Mouse (Mus musculus) spleen, postnatal 14 days (tissue): ENCODE results near the gene Map3k19.
A peak's percentile ranks its signal among the peaks of the same experiment; 100 is the strongest.

Source experiments
- DNase-seq, 2 experiments: peaks; one replicate each; pipeline ENCODE4 v3.0.0; 2021 to 2022; ENCODE audit warnings: low spot score in 2 of 2

The Map3k19 gene

GRCm38 (mm10) chr1:127854486-127855222 is at the start of gene Map3k19:
Gene Map3k19, minus strand, starts transcription at chr1:127855031.
- no peak for DNase-seq

DNA sequence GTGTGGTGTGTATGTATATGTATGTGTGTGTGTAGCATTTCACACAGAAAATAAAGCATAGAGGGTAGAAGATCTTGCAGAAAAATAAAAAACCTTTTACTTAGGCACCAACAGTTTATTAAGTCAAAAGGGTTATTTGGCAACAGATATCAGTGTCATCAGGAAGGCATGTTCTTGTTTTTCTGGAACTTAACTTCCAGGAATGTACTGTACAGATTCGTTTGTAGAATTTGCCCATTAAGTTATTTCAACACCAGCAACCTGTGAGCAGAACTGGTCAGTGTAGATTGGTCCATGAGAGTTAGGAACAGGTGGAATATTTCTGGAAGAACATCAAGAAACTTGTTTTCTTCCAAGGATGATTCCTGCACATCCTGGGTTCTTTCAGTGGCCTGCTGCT is 44.6 kb upstream of the Map3k19 start:
- no peak for DNase-seq

GRCm38 (mm10) chr1:127869276-127869675 is 14.4 kb upstream of the Map3k19 start:
- DNase-seq, result no peak

GRCm38 (mm10) chr1:127868300-127869261 is 13.8 kb upstream of the Map3k19 start, which contains the start of gene Rab3gap1:
Gene Rab3gap1, plus strand, starts transcription at chr1:127868773.
- DNase-seq, result peak; percentile 84 to 88

DNA sequence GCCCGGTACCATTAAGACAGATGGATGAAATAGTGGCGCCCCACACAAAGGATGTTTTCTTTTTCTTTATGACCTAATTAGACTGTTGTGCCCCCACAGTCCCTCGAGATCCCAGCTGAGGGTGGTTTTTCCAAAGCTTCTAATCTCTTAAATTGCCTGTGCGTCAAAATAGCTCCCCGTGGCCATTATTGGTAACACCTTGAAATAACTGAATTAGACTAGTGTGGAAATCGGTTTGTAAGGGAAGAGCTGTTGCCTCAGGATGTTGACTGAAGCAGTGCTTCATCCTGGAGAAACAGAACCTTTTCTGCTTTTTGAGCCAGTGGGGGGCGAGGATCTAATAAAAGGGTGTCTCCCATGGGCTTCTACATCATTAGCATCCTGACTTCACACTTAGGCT is 9.0 kb upstream of the Map3k19 start:
- DNase-seq, result no peak

DNA sequence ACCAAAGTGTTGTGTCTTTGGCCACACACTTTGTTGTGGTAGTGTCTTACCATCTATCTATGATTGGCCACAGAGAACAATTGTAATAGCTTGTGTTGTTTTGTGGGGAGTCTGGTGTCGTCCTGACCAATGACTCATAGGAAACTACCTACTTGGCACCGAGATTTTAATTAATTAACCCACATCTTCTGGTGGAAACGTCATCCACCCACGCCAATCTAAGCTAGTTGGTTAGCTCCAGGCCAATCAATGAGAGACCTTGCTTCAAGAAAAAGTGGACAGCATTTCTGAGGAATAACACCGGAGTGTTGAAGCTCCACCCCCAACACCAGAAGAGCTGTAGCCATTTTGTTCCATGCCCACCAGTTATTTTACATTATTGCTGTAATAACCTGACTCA is 7.1 kb upstream of the Map3k19 start:
- DNase-seq, result no peak

DNA sequence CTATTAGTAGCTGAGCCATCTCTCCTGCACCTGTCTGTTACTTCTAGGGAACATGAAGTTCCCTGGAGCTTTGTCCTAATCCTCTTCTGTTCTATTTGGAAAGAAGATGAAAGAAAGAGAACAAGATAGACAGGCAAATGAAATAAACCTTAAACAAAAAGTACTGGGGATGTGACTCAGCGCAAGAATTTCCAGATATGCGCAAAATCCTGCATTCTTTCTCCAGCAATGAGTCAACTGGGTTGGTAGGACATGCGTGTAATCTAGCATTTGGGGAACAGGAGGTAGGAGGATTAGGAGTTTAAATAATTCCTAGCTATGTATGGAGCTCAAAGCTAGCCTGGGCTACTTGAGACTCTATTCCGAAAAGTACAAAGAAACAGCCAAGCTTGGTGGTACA is 5.7 kb upstream of the Map3k19 start:
- no peak for DNase-seq

DNA sequence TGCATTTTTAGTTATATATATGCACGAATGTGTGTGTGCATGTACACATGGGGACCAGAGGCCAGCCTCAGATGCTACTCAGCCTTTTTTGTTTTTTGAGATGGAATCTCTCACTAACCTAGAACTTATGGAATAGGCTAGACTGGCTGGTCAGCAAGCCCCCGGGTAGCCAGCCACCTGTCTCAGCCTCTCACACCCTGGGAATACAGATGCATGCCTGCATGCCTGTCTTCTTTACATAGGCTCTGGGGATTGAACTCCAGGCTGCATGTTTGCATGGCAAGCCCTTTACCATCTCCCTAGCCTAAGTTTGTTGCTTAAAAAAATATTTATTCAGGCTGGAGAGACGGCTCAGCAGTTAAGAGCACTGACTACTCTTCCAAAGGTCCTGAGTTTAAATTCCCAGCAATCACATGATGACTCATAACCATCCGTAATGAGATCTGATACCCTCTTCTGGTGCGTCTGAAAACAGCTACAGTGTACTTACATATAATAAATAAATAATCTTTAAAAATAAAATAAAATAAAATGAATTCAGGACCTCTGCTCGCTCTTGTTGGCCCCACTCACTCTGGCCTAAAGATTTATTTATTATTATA is 5.1 kb upstream of the Map3k19 start:
- DNase-seq, result no peak

DNA sequence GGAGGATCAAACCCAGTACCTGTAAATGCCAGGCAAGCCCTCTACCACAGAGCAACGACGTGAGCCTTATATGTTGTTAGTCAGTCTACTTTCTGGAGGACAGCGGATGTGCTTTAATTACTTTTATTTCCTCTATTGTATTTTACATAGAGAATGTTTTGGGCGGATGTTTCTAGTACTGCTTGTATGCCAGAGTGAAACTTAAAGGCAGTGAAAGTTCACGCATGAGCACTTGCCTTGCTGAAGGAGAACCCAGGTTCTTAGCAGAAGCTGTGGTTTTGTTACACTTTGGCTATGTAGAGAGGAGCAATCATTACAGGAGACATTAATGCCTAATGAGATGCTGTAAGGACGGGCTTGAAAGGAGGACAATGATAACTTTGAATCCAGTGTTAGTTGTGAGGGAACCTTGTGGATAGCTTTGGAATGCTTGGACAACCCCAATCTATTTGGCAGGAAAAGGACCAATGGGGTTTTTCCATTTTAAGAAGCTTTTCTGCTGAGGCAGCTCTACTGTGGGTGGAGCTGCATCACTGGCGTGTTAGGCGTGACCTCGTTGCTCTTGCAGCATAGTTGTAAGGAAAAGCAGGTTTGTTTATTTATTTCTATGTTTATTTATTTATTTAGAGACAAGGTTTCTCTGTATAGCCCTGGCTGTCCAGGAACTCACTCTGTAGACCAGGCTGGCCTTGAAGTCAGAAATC is 4.3 kb upstream of the Map3k19 start:
- no peak for DNase-seq

DNA sequence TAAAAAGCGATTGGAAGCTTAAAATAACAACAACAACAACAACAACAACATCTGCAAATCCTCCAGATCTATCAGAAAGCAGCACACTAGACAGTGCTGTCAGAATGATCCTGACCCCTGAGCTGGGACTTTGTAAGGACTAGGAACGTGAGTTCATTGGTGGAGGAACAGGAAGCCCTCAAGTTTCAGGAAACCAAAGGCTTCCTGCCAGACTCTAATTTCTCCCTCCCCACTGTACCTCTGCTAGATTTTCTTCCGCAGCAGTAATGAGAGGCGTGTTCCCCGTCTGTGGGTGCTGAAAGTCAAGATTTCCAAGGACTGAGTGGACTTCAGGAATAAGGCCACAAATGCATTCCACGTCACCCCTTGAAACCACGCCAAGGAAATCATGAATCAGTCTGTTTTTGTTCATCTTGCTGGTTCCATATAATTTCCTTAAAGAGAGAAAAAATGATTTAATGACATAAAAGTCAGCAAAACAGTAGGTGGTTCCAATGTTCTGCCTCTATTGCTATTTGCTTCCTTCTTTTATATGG is 4.7 kb downstream of the Map3k19 start:
- DNase-seq, result no peak

GRCm38 (mm10) chr1:127845472-127845871 is 9.4 kb downstream of the Map3k19 start:
- no peak for DNase-seq

GRCm38 (mm10) chr1:127838602-127839001 is 16.2 kb downstream of the Map3k19 start:
- DNase-seq, result no peak

DNA sequence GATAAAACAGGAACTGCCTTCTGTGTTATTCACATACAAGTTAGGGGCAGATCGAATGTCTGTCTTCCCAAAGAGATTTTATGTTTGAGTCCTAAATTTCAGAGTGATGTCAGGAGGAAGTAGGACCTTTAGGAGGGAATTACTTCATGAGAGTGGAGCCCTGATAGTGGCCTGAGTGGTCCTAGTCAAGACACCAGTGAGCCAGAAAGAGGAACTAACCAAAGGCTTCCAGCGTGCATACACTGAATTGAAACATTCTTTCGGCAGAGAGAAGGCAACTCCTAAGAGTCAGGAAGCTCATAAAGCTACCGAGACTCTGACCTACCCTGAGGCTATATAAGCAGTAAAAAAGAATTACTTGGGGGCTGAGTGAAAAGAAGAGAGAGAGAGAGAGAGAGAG is 18.2 kb downstream of the Map3k19 start:
- DNase-seq, result no peak

DNA sequence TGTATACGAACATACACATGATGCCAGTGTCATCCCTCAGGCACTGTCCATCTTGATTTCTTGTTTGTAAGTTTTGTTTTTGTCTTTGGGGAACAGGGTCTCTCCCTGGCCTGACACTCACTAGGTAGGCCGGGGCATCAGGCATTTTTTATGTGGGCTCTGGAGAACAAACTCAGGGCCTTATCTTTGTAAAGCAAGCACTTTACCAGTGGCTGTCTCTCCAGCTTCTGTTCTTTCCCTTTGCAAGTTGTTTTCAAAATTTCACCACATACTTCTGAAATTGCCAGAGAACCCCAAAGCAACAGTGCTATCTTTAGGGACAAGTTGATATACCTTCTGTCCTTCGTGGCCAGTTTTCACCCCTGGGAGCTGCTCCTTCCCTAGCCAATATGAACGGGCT is 20.6 kb downstream of the Map3k19 start:
- DNase-seq, result no peak

DNA sequence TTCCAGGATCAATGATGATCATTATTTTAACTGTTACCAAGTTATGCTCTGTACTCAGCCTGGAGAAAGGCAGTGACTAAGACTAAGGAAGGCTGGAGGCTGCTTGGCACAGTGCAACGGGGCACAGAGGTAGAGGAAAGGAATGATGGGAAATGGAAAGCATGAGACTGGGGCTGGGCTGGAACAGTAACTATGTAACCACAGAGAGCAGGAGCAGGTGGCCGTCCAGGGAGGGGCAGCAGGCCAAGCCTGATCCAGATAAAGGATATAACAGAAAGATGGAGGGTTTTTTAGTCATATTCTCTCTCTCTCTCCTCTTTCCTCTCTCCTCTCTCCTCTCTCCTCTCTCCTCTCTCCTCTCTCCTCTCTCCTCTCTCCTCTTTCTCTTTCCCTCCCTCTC is 21.1 kb downstream of the Map3k19 start:
- DNase-seq, result no peak

DNA sequence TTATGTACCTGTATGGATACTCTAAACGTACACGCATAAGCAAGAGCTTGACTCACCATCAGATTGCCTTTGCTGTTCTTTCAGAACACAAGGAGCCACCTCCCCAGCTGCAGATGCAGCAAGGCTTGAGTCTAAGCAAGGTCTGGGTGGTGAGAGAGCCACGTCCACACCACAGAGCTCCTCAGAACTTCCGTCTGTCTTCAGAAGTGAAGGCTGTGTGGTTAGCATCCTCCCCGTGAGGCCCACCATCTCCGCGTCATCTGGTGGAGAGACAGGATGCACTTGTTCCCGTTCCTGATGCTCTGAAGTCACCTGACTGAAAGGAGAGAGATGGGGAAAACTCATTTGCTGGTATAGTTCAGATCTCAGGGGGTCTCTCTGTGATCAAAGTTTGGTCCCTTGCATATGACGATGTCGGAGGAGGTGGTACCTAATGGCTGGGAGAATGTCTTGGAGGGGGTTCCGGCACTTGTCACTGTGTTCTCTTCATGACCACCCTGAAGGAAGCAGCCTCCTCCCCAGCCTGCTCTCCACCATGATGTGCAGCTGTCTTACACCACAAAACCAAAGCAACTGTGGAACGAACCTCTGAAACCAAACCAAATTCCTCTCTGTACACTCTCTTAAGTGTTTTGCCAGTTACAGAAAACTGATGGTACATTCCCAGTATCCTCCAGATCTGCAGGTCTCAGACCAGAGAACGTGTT is 24.5 kb downstream of the Map3k19 start:
- no peak for DNase-seq

GRCm38 (mm10) chr1:127827325-127827724 is 27.5 kb downstream of the Map3k19 start:
- no peak for DNase-seq

- no peak for DNase-seq
These were observed 38.5 kb downstream of the Map3k19 start for GRCm38 (mm10) chr1:127816381-127816780.

DNA sequence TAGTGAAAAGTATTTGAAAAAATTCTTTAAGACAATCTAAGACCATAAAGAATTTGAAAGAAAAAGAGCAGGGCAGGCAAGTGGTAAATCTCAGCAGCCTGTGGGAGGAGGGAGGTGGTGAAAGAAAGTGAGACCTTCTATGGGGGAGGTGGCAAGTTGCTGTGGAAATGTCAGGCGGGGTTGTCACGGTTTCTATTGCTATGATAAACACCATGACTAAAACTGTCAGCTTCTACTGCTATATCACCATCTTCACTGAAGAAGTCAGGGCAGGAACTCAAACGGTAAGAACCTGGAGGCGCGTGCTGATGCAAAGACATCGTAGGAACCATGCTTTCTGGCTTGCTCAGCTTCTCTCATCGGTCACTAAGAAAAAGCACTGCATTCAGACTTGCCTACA is 41.9 kb downstream of the Map3k19 start:
- DNase-seq, result no peak

- no peak for DNase-seq
These were observed 46.2 kb downstream of the Map3k19 start for GRCm38 (mm10) chr1:127808671-127809070.

GRCm38 (mm10) chr1:127802916-127803315 is 51.9 kb downstream of the Map3k19 start:
- no peak for DNase-seq
